Mouse (Mus musculus) lung, embryonic 14.5 days (tissue): ENCODE results near the gene Fbxo9. TPM values are rescaled to one million over a fixed set of nuclear protein-coding genes. Genes with fewer than 3 reads are reported as not detected.

Experiments
- ATAC-seq: fragments of 200-750 bp; cut with Nextera tagmentation; 2 replicates; pipeline ENCODE4 v1.8.0; 2017; ENCODE audit warnings: mild to moderate bottlenecking, moderate TSS enrichment, moderate library complexity; ENCODE audit not compliant: insufficient read depth
- DNase-seq: peaks from one replicate; pipeline ENCODE4 v3.0.0-alpha.2; 2015
- H3K27ac ChIP-seq: fragments of 300-500 bp; sonication (generic); 2 replicates; pipeline ENCODE4 v1.5.1; 2014; ENCODE audit warnings: low read depth, mild to moderate bottlenecking, moderate library complexity
- H3K27me3 ChIP-seq: fragments of 300-500 bp; sonication (generic); 2 replicates; pipeline ENCODE4 v1.6.1; 2014; ENCODE audit warnings: low read length, control low read depth; ENCODE audit not compliant: insufficient read depth
- H3K36me3 ChIP-seq: fragments of 300-500 bp; sonication (generic); 2 replicates; pipeline ENCODE4 v1.6.1; 2014; ENCODE audit warnings: control low read depth; ENCODE audit not compliant: insufficient read depth
- H3K4me1 ChIP-seq: fragments of 300-500 bp; sonication (generic); 2 replicates; pipeline ENCODE4 v1.6.1; 2014; ENCODE audit warnings: antibody characterized with exemption, control low read depth; ENCODE audit not compliant: insufficient read depth
- H3K4me2 ChIP-seq: fragments of 300-500 bp; sonication (generic); 2 replicates; pipeline ENCODE4 v1.6.1; 2014; ENCODE audit warnings: mild to moderate bottlenecking
- H3K4me3 ChIP-seq: fragments of 300-500 bp; sonication (generic); 2 replicates; pipeline ENCODE4 v1.5.1; 2014; ENCODE audit warnings: low read depth, low read length
- H3K9ac ChIP-seq: fragments of 300-500 bp; sonication (generic); 2 replicates; pipeline ENCODE4 v1.6.1; 2014
- H3K9me3 ChIP-seq: fragments of 300-500 bp; sonication (generic); 2 replicates; pipeline ENCODE4 v1.6.1; 2016; ENCODE audit warnings: low read depth, low read length, control low read depth
- CTCF ChIP-seq: IDR thresholded peaks from 2 replicates; pipeline ENCODE4 v1.5.1; 2016; ENCODE audit warnings: antibody characterized with exemption, low read depth
- WGBS: fragments of 180-500 bp; shearing (Covaris S2); extraction: QIAGEN DNeasy Blood & Tissue Kit; methylation state at CpG from one replicate; pipeline ENCODE4 v1.1.7; 2014; 5-methylcytosine and 5-hydroxymethylcytosine counted together
- polyA plus RNA-seq: library from polyadenylated mRNA; unstranded; fragments of >200 nt; fragmentation: Nextera tagmentation; extraction: Ambion mirVana; gene quantifications from 2 replicates; pipeline ENCODE4 v1.2.1, GENCODE M21; 2014

Fbxo9 gene
- polyA plus RNA-seq, 1 experiment from 2014 or later = 41.8 TPM

DNA sequence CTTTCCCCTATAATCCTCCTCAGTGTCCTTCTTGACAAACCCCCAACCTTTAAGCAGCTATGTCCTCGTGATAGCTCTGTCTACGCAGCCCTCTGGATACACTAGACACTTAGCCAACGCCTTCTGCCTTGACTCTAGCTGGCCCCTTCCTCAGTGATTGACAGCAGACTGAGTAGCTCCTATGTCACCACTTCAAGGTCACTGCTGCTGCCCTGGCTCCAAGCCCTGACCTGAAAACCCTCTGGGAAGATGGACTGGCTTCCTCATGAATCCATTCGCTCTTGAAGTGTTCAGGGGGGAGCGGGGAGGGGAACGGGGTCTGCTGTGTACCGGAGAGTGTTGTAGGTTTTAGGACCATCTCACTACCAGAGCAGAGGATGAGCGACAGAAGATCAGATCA lies 73.0 kb downstream of the Fbxo9 start:
- no peak overlapping the region for H3K4me3 ChIP-seq
- 80% methylated on average over 8 of the region's 8 CpGs for WGBS
- H3K27me3 ChIP-seq = no peaks in the 10 kb centered on the region
- H3K4me2 ChIP-seq = no peak overlapping the region
- DNase-seq (no peak), ATAC-seq (no peak)
- H3K4me1 ChIP-seq = no peaks in the 10 kb centered on the region
- TF ChIP-seq CTCF = no peak
- H3K9me3 ChIP-seq = no peaks in the 10 kb centered on the region
- H3K36me3 ChIP-seq = no peaks in the 10 kb centered on the region
- no peak overlapping the region for H3K27ac ChIP-seq
- H3K9ac ChIP-seq = no peak overlapping the region

- DNase-seq = peak; percentile 9
Observed at GRCm38 (mm10) chr9:78035296-78035695, 73.6 kb downstream of the Fbxo9 start.

DNA sequence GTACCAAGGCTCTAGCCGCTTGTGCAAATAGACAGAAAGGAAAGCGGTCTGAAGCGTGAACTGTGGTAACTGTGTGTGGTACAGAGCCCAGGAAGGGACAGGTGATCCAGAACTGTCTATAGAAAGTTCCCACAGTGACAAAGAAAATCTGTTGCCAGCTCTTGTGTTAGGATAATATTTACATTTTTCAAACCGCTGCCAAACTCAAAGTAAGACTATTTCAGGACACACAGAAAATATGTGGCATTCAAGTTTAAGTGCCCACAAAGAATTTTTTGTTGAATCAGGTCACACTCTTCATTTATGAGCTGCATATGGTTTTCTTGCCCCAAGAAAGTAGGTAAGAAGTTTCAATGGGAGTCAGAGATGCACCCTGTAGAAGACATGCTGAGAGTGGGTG lies 75.9 kb downstream of the Fbxo9 start:
- ATAC-seq (peak; percentile 47; the same call in 1 of the 2 replicates), DNase-seq (peak; percentile 42)
- no peak overlapping the region for H3K4me2 ChIP-seq
- no peak overlapping the region for H3K9ac ChIP-seq
- H3K4me1 ChIP-seq = no peaks in the 10 kb centered on the region
- no peaks in the 10 kb centered on the region for H3K27me3 ChIP-seq
- no peak overlapping the region for H3K27ac ChIP-seq
- no peaks in the 10 kb centered on the region for H3K36me3 ChIP-seq
- H3K4me3 ChIP-seq = no peak overlapping the region
- TF ChIP-seq CTCF = no peak
- H3K9me3 ChIP-seq = no peaks in the 10 kb centered on the region
- WGBS = 65% methylated on average over 4 of the region's 4 CpGs

More at GRCm38 (mm10) chr9:78035296-78035695, 73.6 kb downstream of the Fbxo9 start:
- H3K27me3 ChIP-seq = no peaks in the 10 kb centered on the region
- no peak overlapping the region for H3K27ac ChIP-seq
- no peak overlapping the region for H3K4me3 ChIP-seq
- no peak for ATAC-seq
- H3K9me3 ChIP-seq = no peaks in the 10 kb centered on the region
- no peaks in the 10 kb centered on the region for H3K4me1 ChIP-seq
- TF ChIP-seq CTCF = 0 out of 2 replicates have a peak, but pooled peaks have one; percentile 2
- H3K9ac ChIP-seq = no peak overlapping the region
- no peaks in the 10 kb centered on the region for H3K36me3 ChIP-seq
- H3K4me2 ChIP-seq = no peak overlapping the region
- WGBS = 68% methylated on average over 5 of the region's 5 CpGs

Other genes with a start within 250 kb of the Fbxo9 start
- gene Elovl5, start 191.7 kb downstream of the Fbxo9 start, polyA plus RNA-seq = 76.7 and 87.7 TPM in 2 replicates
- gene Gcm1, start 57.1 kb downstream of the Fbxo9 start, polyA plus RNA-seq = 0.38 and 0.47 TPM in 2 replicates
- 22.9 and 23.2 TPM in 2 replicates for gene Ick, start 127 bp upstream of the Fbxo9 start, polyA plus RNA-seq
- 48.4 and 58.0 TPM in 2 replicates for gene Gsta4, start 73.7 kb upstream of the Fbxo9 start, polyA plus RNA-seq
- not detected in 2 replicates for gene Gsta1, start 121.6 kb upstream of the Fbxo9 start, polyA plus RNA-seq
- gene Gm3776, start 148.1 kb upstream of the Fbxo9 start, polyA plus RNA-seq = not detected in 2 replicates
- gene Gm10639, start 180.9 kb upstream of the Fbxo9 start, polyA plus RNA-seq = not detected in 2 replicates
- gene Omt2a, start 205.7 kb upstream of the Fbxo9 start, polyA plus RNA-seq = not detected in 2 replicates
- not detected in 2 replicates for gene Omt2b, start 218.5 kb upstream of the Fbxo9 start, polyA plus RNA-seq
- gene Gsta2, start 246.7 kb upstream of the Fbxo9 start, polyA plus RNA-seq = 0.21 TPM in 1 of 2 replicates, not detected in the other